Mouse (Mus musculus): ENCODE results near the gene Caskin1. TPM values are rescaled to one million over a fixed set of nuclear protein-coding genes. Genes with fewer than 3 reads are reported as not detected.
A peak's percentile ranks its signal among the peaks of the same experiment; 100 is the strongest.

Caskin1 gene
- polyA plus RNA-seq, 1 experiment: 122 TPM

DNA sequence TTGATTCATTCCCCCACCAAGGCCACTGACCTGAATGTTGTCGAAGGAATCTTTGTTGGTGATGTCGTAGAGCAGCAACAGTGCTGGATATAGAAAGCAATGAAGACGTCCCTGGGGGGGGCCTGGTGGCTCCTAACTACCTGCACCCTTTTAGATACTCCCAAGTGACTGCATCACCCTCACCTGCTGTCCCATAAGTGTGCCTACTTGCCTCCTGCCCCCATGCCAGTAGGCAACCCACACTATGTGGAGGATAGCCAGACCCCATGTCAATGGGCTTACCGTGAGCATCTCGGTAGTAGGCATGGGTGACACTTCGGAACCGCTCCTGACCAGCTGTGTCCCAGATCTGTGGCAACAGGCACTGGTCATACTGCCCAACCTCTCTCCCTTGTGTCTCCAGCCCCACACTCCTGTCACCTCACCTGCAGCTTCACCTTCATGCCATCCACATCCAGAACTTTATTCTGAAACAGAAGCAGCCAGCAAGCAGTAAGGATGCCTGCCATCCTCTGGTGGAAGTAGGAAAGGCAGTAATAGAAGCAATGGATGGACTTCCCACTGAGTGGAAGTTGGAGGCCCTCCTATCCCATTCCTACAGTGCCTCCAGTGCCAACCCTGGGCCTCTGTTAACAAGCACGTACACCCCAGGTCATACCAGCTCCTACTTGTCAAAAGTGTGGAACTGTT lies 42.1 kb downstream of the Caskin1 start:
- WGBS: 33% methylated on average over 8 of the region's 8 CpGs
- Histone ChIP-seq H3K4me3 (replicated peaks; ENCODE audit: insufficient read depth, low read depth, low read length) (no peak overlapping the region), H3K27me3 (ENCODE audit: control insufficient read depth, insufficient read depth, low read length) (no peaks in the 10 kb centered on the region), H3K4me1 (ENCODE audit: control insufficient read depth, insufficient read depth, low read length) (peaks cover 26% of the 10 kb centered on the region), H3K27ac (ENCODE audit: insufficient read depth, low read length) (no peak overlapping the region)
- no peak for DNase-seq
- 0 out of 2 replicates have a peak, but pooled peaks have one; percentile 24 for TF ChIP-seq CTCF (IDR thresholded peaks at IDR 0.05; ENCODE audit: borderline replicate concordance, insufficient read depth, low read depth, low read length)
- TF ChIP-seq POLR2A (IDR thresholded peaks at IDR 0.05; ENCODE audit: borderline replicate concordance, insufficient read depth, low read length): no peak

DNA sequence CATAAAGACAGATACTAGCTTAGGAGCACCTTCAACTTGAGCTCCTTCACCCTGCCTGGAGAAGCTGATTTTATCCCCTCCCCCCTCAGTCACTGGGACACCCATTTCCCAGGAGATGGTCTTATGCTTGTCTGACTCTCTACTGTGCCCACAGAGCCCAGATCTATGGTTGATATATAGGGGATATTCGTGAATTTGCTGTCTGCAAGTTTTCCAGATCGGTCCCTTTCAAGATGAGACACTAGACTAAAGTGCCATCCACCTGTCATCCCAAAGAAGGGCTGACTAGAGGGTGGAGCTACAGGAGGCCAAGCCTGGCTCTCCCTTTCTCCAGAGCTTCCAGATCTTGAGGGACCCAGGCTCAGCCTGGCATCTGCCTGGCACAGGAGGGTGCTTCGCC lies 42.7 kb downstream of the Caskin1 start:
- Histone ChIP-seq H3K27me3 (ENCODE audit: control insufficient read depth, insufficient read depth, low read length) (no peaks in the 10 kb centered on the region), H3K4me3 (replicated peaks; ENCODE audit: insufficient read depth, low read depth, low read length) (no peak overlapping the region), H3K27ac (ENCODE audit: insufficient read depth, low read length) (no peak overlapping the region), H3K4me1 (ENCODE audit: control insufficient read depth, insufficient read depth, low read length) (peaks cover 26% of the 10 kb centered on the region)
- 77% methylated on average over 3 of the region's 3 CpGs for WGBS
- DNase-seq: no peak
- no peak for TF ChIP-seq CTCF (IDR thresholded peaks at IDR 0.05; ENCODE audit: borderline replicate concordance, insufficient read depth, low read depth, low read length)
- no peak for TF ChIP-seq POLR2A (IDR thresholded peaks at IDR 0.05; ENCODE audit: borderline replicate concordance, insufficient read depth, low read length)

DNA sequence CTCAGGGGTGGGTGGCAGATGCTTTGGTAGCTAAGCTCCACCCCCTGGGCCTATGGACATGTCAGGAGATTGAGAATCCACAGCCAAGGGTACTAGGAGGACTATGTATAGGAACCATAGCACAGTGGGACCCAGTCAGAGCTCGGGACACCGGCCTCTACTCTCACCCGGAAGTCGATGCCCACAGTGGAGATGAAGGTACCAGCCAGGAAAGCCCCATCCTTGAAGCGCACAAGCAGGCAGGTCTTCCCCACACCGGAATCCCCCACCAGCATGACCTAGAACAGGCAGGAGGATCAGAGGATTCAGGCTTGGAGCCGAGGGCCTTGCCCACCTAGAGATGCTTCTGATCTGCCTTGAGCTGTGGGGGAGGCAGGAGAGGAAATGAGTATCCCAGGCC lies 43.6 kb downstream of the Caskin1 start:
- Histone ChIP-seq H3K27me3 (ENCODE audit: control insufficient read depth, insufficient read depth, low read length) (no peaks in the 10 kb centered on the region), H3K4me1 (ENCODE audit: control insufficient read depth, insufficient read depth, low read length) (peaks cover 26% of the 10 kb centered on the region), H3K27ac (ENCODE audit: insufficient read depth, low read length) (no peak overlapping the region), H3K4me3 (replicated peaks; ENCODE audit: insufficient read depth, low read depth, low read length) (no peak overlapping the region)
- no peak for TF ChIP-seq POLR2A (IDR thresholded peaks at IDR 0.05; ENCODE audit: borderline replicate concordance, insufficient read depth, low read length)
- TF ChIP-seq CTCF (IDR thresholded peaks at IDR 0.05; ENCODE audit: borderline replicate concordance, insufficient read depth, low read depth, low read length): no peak
- no peak for DNase-seq
- WGBS: 88% methylated on average over 7 of the region's 7 CpGs

DNA sequence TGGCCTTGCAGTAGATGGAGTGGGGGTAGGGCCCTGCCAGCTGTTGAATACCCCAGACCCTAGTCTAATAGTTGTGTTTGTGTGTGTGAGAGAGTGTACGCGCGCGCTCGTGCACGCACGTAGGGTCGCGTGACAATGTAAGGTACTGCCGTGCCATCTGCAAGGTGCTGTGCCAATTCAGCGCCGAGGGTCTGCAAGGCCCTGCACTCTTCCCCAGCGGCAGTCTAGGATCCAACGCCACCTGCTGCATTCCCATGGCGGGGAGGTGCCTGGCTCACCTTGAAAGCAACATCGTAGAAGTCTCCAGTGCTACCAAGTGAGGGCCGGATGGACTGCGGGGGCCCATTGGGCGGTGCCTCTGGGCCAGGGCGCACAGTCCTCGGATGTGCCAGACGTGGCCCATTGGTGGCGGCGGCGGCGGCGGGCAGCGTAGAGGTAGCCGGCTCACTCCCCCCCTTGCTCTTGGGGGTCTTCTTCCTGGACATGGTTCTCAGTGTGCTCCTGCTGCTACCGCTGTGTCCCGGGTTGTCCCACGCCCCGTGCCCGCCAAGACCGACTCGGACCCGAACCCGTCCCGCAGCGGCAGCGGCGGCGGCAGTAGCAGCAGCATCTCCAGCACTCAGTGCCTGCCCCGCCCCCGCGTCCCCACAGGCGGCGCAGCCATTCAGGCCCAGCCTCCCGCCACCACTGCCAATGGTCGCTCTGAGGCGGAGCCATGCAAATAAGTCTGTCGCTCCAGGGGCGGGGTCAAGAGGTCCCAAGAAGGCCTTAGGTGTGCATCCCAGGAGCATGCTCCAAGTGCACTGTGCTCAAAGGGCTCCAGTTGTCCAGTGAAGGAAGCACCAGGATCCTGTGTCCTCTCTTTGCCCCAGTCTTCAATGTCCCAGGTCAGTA lies 44.9 kb downstream of the Caskin1 start:
- H3K27ac ChIP-seq (ENCODE audit: insufficient read depth, low read length): no peak overlapping the region
- TF ChIP-seq POLR2A (IDR thresholded peaks at IDR 0.05; ENCODE audit: borderline replicate concordance, insufficient read depth, low read length) (no peak), CTCF (IDR thresholded peaks at IDR 0.05; ENCODE audit: borderline replicate concordance, insufficient read depth, low read depth, low read length) (no peak)
- peak; percentile 89 to 94 for DNase-seq
- H3K4me1 ChIP-seq (ENCODE audit: control insufficient read depth, insufficient read depth, low read length): peaks cover 26% of the 10 kb centered on the region
- H3K4me3 ChIP-seq (replicated peaks; ENCODE audit: insufficient read depth, low read depth, low read length): peak overlapping the region; percentile 60
- WGBS: 11% methylated on average over 52 of the region's 53 CpGs
- H3K27me3 ChIP-seq (ENCODE audit: control insufficient read depth, insufficient read depth, low read length): no peaks in the 10 kb centered on the region

DNA sequence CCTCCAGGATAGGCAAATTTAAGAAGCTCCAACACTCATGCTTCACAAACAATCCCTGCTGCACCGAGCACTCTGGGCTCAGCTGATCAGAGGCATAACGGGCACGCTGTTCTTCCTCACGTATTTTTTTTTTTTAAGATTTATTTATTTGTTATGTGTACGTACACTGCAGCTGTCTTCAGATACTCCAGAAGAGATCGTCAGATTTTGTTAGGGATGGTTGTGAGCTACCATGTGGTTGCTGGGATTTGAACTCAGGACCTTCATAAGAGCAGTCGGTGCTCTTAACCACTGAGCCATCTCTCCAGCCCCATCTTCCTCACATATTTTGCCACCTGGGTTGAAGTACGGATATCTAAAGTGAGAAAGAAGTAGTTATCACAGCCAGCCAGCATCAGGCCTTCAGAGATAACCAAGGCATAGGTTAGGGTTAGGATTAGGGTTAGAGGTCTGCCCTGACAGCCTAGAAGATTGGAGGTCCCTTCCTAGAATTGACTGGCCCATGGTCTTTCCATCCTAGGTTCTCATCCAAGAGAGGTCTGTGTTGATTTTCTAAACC lies 45.8 kb downstream of the Caskin1 start, which contains the start of gene Rab26:
Rab26 (minus strand) TSS at position 51 of the 559 bp plus-strand sequence.
- DNase-seq: no peak
- WGBS: 95% methylated on average over 8 of the region's 8 CpGs
- peak within 1 kb of the TSS; percentile 60 for H3K4me3 ChIP-seq (replicated peaks; ENCODE audit: insufficient read depth, low read depth, low read length)
- no peak within 1 kb of the TSS for H3K27ac ChIP-seq (ENCODE audit: insufficient read depth, low read length)
- no peaks in the 10 kb centered on the region for H3K27me3 ChIP-seq (ENCODE audit: control insufficient read depth, insufficient read depth, low read length)
- peaks cover 23% of the 10 kb centered on the region for H3K4me1 ChIP-seq (ENCODE audit: control insufficient read depth, insufficient read depth, low read length)
- TF ChIP-seq POLR2A (IDR thresholded peaks at IDR 0.05; ENCODE audit: borderline replicate concordance, insufficient read depth, low read length): no peak
- TF ChIP-seq CTCF (IDR thresholded peaks at IDR 0.05; ENCODE audit: borderline replicate concordance, insufficient read depth, low read depth, low read length): no peak

DNA sequence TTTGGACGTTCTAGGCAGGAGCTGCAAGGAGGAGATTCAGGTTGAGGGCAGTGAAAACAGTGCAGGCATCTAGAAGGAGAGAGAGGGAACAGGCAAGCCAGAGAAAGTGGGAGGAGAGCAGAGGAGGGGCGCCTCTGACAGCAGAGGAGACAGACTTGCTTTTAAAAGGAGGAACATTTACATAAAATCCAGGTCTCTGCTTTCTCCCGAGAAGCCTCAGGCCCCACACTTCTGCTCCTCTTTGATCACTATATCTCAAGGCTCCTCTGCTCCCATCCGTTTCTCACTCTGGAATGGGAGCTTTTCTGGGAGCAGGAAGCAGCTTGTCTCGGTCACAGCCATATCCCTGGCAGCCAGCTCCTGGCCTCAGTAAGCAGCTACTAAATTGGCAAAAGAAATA lies 46.9 kb downstream of the Caskin1 start:
- DNase-seq: no peak
- H3K4me1 ChIP-seq (ENCODE audit: control insufficient read depth, insufficient read depth, low read length): peaks cover 13% of the 10 kb centered on the region
- TF ChIP-seq CTCF (IDR thresholded peaks at IDR 0.05; ENCODE audit: borderline replicate concordance, insufficient read depth, low read depth, low read length) (no peak), POLR2A (IDR thresholded peaks at IDR 0.05; ENCODE audit: borderline replicate concordance, insufficient read depth, low read length) (no peak)
- H3K27me3 ChIP-seq (ENCODE audit: control insufficient read depth, insufficient read depth, low read length): no peaks in the 10 kb centered on the region
- 58% methylated on average over 5 of the region's 5 CpGs for WGBS
- no peak overlapping the region for H3K27ac ChIP-seq (ENCODE audit: insufficient read depth, low read length)
- no peak overlapping the region for H3K4me3 ChIP-seq (replicated peaks; ENCODE audit: insufficient read depth, low read depth, low read length)

DNA sequence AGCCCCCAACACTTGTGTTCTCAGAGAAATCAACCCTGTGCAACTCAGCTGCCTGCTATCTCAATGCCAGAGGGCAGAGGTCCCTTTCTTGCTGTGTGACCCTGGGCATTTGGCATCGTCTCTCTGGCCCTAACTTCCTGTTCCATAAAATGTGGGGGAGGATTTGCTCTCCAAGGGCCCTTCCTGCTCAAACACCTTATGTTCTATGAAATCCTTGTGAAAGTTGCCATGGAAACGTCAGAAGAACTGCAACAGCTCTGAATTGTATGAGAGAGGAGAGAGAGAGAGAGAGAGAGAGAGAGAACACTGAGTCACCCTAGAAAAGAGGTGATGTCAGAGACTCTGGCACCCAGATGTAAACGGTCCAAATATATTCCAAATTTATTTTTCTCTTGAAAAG lies 49.1 kb downstream of the Caskin1 start:
- 42% methylated on average over 3 of the region's 3 CpGs for WGBS
- Histone ChIP-seq H3K4me3 (replicated peaks; ENCODE audit: insufficient read depth, low read depth, low read length) (no peak overlapping the region), H3K27ac (ENCODE audit: insufficient read depth, low read length) (no peak overlapping the region), H3K4me1 (ENCODE audit: control insufficient read depth, insufficient read depth, low read length) (peaks cover 8% of the 10 kb centered on the region), H3K27me3 (ENCODE audit: control insufficient read depth, insufficient read depth, low read length) (no peaks in the 10 kb centered on the region)
- no peak for TF ChIP-seq CTCF (IDR thresholded peaks at IDR 0.05; ENCODE audit: borderline replicate concordance, insufficient read depth, low read depth, low read length)
- DNase-seq: no peak

Measured in cerebellum, adult 2 months (tissue).